Mouse (Mus musculus): Measurements from ENCODE around the gene Trpv4. TPM values are rescaled to one million over a fixed set of nuclear protein-coding genes. Genes with fewer than 3 reads are reported as not detected.

Trpv4 gene
- polyA plus RNA-seq, 1 experiment from 2014 or later: 88.3 TPM

GRCm38 (mm10) chr5:114572997-114573396, 85.2 kb downstream of the Trpv4 start:
- DNase-seq (ENCODE audit: low read depth, low spot score) (no peak), ATAC-seq (no peak)
- H3K27me3 ChIP-seq: no peaks in the 10 kb centered on the region
- ChIA-PET CTCF (interaction anchor here (2.6 kb wide), 1 partner anchor 9 kb away, joined by 7 read pairs; no protein-coding TSS in a partner anchor), POLR2A (interaction anchor here (0.6 kb wide), 1 partner anchor 156 kb away, joined by 3 read pairs; no protein-coding TSS in a partner anchor)
- TF ChIP-seq CTCF (IDR thresholded peaks at IDR 0.05): no peak
- in situ Hi-C loops (cut with MboI; ENCODE audit: low pct_unique_long_range_greater_than_20kb): no loop called here

Other genes with a start within 250 kb of the Trpv4 start
- gene Mmab, start 214.4 kb downstream of the Trpv4 start, polyA plus RNA-seq (2021): 37.0 TPM
- gene Mvk, start 214.2 kb downstream of the Trpv4 start, polyA plus RNA-seq (2021): 28.4 TPM
- 2.1 TPM for gene Fam222a, start 90.4 kb downstream of the Trpv4 start, polyA plus RNA-seq (2021)
- gene Gltp, start 32.6 kb upstream of the Trpv4 start, polyA plus RNA-seq (2021): 61.4 TPM
- 24.5 TPM for gene Tchp, start 49.3 kb upstream of the Trpv4 start, polyA plus RNA-seq (2021)
- 144 TPM for gene Ankrd13a, start 116.3 kb upstream of the Trpv4 start, polyA plus RNA-seq (2021)
- 53.6 TPM for gene Git2, start 117.1 kb upstream of the Trpv4 start, polyA plus RNA-seq (2021)
- gene 1500011B03Rik, start 165.0 kb upstream of the Trpv4 start, polyA plus RNA-seq (2021): 40.7 TPM
- gene 4930519G04Rik, start 195.2 kb upstream of the Trpv4 start, polyA plus RNA-seq (2021): 0.04 TPM
- not detected for gene Gm9936, start 200.3 kb upstream of the Trpv4 start, polyA plus RNA-seq (2021)
- gene Oasl2, start 238.5 kb upstream of the Trpv4 start, polyA plus RNA-seq (2021): 1.6 TPM